Mouse (Mus musculus) G1E (cell line): ENCODE measurements around the gene Pnmal2.

Experiments used
- CTCF ChIP-seq: IDR thresholded peaks from 2 replicates; pipeline ENCODE4 v1.5.1; 2012; ENCODE audit warnings: low read depth, low read length, inconsistent platforms, mixed read lengths
- GATA1 ChIP-seq: IDR thresholded peaks from 2 replicates; pipeline ENCODE4 v1.6.1; 2012; ENCODE audit warnings: borderline replicate concordance, low read length, inconsistent platforms, mixed read lengths
- GATA2 ChIP-seq: IDR thresholded peaks from 2 replicates; pipeline ENCODE4 v1.6.1; 2012; ENCODE audit warnings: low read depth, low read length, inconsistent platforms, borderline replicate concordance
- POLR2AphosphoS5 ChIP-seq: IDR thresholded peaks from 2 replicates; pipeline ENCODE4 v1.6.1; 2012; ENCODE audit warnings: low read depth, low read length, inconsistent platforms; ENCODE audit not compliant: insufficient replicate concordance
- TAL1 ChIP-seq: conservative IDR thresholded peaks from 2 replicates; pipeline ENCODE4 v1.6.1; 2012; ENCODE audit warnings: low read depth, low read length, inconsistent platforms, mixed read lengths

DNA sequence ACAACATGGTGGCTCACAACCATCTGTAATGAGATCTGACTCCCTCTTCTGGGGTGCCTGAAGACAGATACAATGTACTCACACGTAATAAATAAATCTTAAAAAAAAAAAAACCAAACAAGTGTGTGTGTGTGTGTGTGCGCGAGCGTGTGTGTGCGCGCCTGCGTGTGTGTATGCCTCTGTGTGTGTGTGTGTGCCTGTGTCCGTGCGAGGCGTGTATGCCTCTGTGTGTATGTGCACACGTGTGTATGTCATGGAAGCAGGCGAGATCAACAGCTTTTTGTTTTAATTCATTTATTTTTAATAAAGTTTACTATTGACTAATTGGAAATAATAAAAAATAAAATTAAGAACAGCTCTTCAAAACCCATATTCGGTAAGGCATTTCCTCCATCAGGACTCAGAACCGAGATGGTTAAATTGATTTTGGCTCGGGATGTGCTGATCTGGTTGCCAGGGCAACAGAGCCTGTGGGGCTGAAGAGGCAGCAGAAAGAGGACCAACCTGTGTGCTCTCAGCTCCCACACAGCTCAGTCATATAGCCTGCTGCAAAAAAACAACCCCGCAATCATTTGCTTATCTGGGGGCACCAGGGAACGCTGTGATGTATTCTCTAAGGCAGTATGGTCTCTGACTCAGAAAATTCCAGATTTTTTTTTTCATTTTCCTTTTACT, 6.2 kb upstream of the Pnmal2 start:
- no peak for TF ChIP-seq CTCF
- TF ChIP-seq POLR2AphosphoS5, result no peak
- TF ChIP-seq GATA1, result no peak
- no peak for TF ChIP-seq TAL1
- no peak for TF ChIP-seq GATA2
